Mouse (Mus musculus): ENCODE data around the gene Ccdc141. TPM values are rescaled to one million over a fixed set of nuclear protein-coding genes. Genes with fewer than 3 reads are reported as not detected.

Ccdc141 gene
- total RNA-seq, 2 experiments from 2014 or later: 21.1 to 30.3 TPM

GRCm38 (mm10) chr2:76966013-76966412, 204.4 kb downstream of the Ccdc141 start:
- intact Hi-C loops (cut with DNase I): loop anchor here (5.0 kb wide), 1 partner anchor 39 kb away; no protein-coding TSS in a partner anchor
- DNase-seq (ENCODE audit: extremely low spot score in 1 of 2, low spot score in 2 of 2): no peak

GRCm38 (mm10) chr2:76965542-76965941, 204.9 kb downstream of the Ccdc141 start:
- intact Hi-C loops (cut with DNase I): loop anchor here (5.0 kb wide), 1 partner anchor 38 kb away; no protein-coding TSS in a partner anchor

GRCm38 (mm10) chr2:76962045-76962432, 208.4 kb downstream of the Ccdc141 start:
- intact Hi-C loops (cut with DNase I): no loop called here
- DNase-seq (ENCODE audit: extremely low spot score in 1 of 2, low spot score in 2 of 2): no peak

More at GRCm38 (mm10) chr2:76965542-76965941, 204.9 kb downstream of the Ccdc141 start:
- DNase-seq (ENCODE audit: extremely low spot score in 1 of 2, low spot score in 2 of 2): no peak

GRCm38 (mm10) chr2:76961420-76962044, 208.9 kb downstream of the Ccdc141 start:
- intact Hi-C loops (cut with DNase I): no loop called here
- no peak for DNase-seq (ENCODE audit: extremely low spot score in 1 of 2, low spot score in 2 of 2)

Small RNA genes within 50 kb of the gene (microRNA-seq; reads per million reads assigned to microRNA genes)
- not detected for gene Gm44360

Other genes starting within 250 kb of the Ccdc141 start
- under 1 TPM; 0.20 to 0.43 TPM for gene Ttn, start 188.1 kb downstream of the Ccdc141 start, total RNA-seq (2021)
- 100 to 1,000 TPM; 113 to 119 TPM for gene Sestd1, start 110.0 kb upstream of the Ccdc141 start, total RNA-seq (2021)

Data from left cerebral cortex, postnatal 10 days (tissue).